Mouse (Mus musculus): Measurements from ENCODE around the gene Pltp.

DNA sequence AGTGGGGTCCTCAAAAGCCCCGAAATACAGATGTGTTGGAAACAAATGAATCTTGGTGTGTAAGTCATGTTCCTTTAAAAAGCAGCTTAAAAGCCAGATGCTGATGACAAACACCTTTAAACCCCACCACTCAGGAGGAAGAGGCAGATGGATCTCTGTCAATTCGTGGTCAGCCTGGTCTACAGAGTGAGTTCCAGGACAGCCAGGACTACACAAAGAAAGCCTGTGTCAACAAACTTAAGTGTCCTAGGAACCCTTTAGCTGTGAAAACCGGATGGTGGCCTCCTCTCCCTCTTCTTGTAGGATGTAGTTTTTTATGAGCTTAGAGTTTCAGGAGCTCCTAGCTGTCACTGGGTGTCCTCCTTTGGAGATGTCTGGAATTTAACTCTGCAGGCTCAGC lies 16.1 kb upstream of the Pltp start:
- no peak for TF ChIP-seq CTCF (IDR thresholded peaks at IDR 0.05)
- TF ChIP-seq EP300 (IDR thresholded peaks at IDR 0.05), result no peak
